Mouse (Mus musculus) hindbrain, embryonic 13.5 days (tissue): ENCODE measurements around the gene Fbxw25. TPM values are rescaled to one million over a fixed set of nuclear protein-coding genes. Genes with fewer than 3 reads are reported as not detected.
"Not testable (repeated sequence)": the region's sequence is repeated elsewhere in the genome, so short reads cannot be mapped to it uniquely, and the experiment has no call there.

Experiments
- ATAC-seq: fragments of 200-750 bp; cut with Nextera tagmentation; 2 replicates; pipeline ENCODE4 v1.8.0; 2017; ENCODE audit warnings: moderate TSS enrichment; ENCODE audit not compliant: low FRiP score
- H3K27ac ChIP-seq: fragments of 300-500 bp; sonication (generic); 2 replicates; pipeline ENCODE4 v1.5.1; 2015; ENCODE audit warnings: inconsistent platforms, mild to moderate bottlenecking, moderate library complexity
- H3K27me3 ChIP-seq: fragments of 300-500 bp; sonication (generic); 2 replicates; pipeline ENCODE4 v1.6.1; 2015; ENCODE audit warnings: mild to moderate bottlenecking, inconsistent platforms
- H3K36me3 ChIP-seq: fragments of 300-500 bp; sonication (generic); 2 replicates; pipeline ENCODE4 v1.6.1; 2015; ENCODE audit warnings: mild to moderate bottlenecking, inconsistent platforms
- H3K4me1 ChIP-seq: fragments of 300-500 bp; sonication (generic); replicated peaks from 2 replicates; pipeline ENCODE4 v1.6.1; 2015; ENCODE audit warnings: inconsistent platforms
- H3K4me2 ChIP-seq: fragments of 300-500 bp; sonication (generic); 2 replicates; pipeline ENCODE4 v1.6.1; 2015; ENCODE audit warnings: inconsistent platforms, mild to moderate bottlenecking, moderate library complexity
- H3K4me3 ChIP-seq: fragments of 300-500 bp; sonication (generic); 2 replicates; pipeline ENCODE4 v1.5.1; 2015; ENCODE audit warnings: mild to moderate bottlenecking, inconsistent platforms
- H3K9ac ChIP-seq: fragments of 300-500 bp; sonication (generic); 2 replicates; pipeline ENCODE4 v1.6.1; 2015; ENCODE audit warnings: mild to moderate bottlenecking, inconsistent platforms
- H3K9me3 ChIP-seq: fragments of 300-500 bp; sonication (generic); 2 replicates; pipeline ENCODE4 v1.6.1; 2016; ENCODE audit warnings: inconsistent platforms
- WGBS: fragments of 180-500 bp; shearing (Covaris S2); methylation state at CpG from one replicate; pipeline ENCODE4 v1.1.7; 2015; 5-methylcytosine and 5-hydroxymethylcytosine counted together
- polyA plus RNA-seq: library from polyadenylated mRNA; unstranded; fragments of >200 nt; fragmentation: Nextera tagmentation; extraction: Ambion mirVana; gene quantifications from 2 replicates; pipeline ENCODE4 v1.2.1, GENCODE M21; 2015

Fbxw25 gene
- not detected in 2 replicates for polyA plus RNA-seq

DNA sequence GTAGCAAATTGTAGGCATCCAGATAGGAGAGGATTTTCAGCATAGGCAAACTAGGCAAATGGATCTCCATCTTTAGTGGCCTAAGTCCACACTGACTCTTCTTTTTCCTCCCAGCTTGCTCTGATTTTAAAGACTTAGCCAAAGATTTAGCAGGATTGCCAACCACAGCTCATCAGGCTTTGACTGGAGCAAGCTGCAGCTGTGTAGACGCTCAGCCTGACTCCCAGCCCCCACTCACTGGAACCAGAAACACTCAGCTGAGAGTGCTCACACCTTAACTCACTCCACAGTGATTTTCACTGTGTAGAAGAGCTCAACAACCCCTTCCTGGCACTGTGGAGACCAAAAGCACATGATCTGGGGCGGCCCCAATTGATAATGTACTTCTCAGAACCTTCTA, at the start of gene Fbxw25:
Fbxw25 (minus strand) TSS at position 101 of the 400 bp plus-strand sequence.
- WGBS: 79% methylated on average over 2 of the region's 2 CpGs

DNA sequence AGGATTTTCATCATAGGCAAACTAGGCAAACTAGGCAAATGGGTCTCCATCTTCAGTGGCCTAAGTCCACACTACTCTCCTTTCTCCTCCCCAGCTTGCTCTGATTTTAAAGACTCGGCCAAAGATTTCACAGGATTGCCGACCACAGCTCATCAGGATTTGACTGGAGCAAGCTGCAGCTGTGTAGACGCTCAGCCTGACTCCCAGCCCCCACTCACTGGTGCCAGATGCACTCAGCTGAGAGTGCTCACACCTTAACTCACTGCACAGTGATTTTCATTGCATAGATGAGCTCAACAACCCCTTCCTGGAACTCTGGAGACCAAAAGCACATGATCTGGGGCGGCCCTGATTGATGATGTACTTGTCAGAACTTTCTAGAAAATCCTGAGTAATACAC, 38.1 kb upstream of the Fbxw25 start, which contains the start of gene Fbxw18:
Fbxw18 (minus strand) TSS at position 101 of the 400 bp plus-strand sequence.
- not testable (repeated sequence) for H3K4me3 ChIP-seq, H3K9ac ChIP-seq, ATAC-seq, H3K4me1 ChIP-seq, H3K27me3 ChIP-seq, H3K36me3 ChIP-seq, H3K9me3 ChIP-seq, H3K27ac ChIP-seq, H3K4me2 ChIP-seq
- 85% methylated on average over 4 of the region's 4 CpGs for WGBS

More for the DNA sequence above, at the start of gene Fbxw25:
- H3K36me3 ChIP-seq, ATAC-seq, H3K4me3 ChIP-seq, H3K4me1 ChIP-seq, H3K4me2 ChIP-seq, H3K9ac ChIP-seq, H3K27ac ChIP-seq, H3K27me3 ChIP-seq, H3K9me3 ChIP-seq: not testable (repeated sequence)

DNA sequence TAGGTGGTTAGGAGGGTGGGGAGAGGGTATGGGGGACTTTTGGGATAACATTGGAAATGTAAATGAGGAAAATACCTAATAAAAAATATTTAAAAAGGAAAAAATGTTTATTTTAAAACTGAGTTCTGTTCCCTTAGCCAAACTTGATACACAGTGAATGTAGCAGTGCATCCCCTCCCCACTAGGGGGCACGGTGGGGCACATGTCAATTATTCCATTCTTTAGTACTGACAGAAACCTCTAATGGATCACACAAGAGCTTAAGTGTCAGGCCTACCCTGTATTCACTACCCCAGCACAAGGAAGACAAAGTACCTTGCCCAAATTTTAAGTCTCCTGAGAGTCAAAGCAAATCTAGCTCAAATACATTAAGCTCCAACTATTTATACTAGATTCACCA, 20.8 kb upstream of the Fbxw25 start:
- H3K9me3 ChIP-seq: no peaks in the 10 kb centered on the region
- 21% methylated on average over 1 of the region's 1 CpGs for WGBS
- no peaks in the 10 kb centered on the region for H3K4me1 ChIP-seq
- no peaks in the 10 kb centered on the region for H3K36me3 ChIP-seq
- H3K27me3 ChIP-seq: no peaks in the 10 kb centered on the region
- H3K4me2 ChIP-seq: no peak overlapping the region
- no peak overlapping the region for H3K27ac ChIP-seq
- no peak overlapping the region for H3K9ac ChIP-seq
- ATAC-seq: no peak
- no peak overlapping the region for H3K4me3 ChIP-seq

DNA sequence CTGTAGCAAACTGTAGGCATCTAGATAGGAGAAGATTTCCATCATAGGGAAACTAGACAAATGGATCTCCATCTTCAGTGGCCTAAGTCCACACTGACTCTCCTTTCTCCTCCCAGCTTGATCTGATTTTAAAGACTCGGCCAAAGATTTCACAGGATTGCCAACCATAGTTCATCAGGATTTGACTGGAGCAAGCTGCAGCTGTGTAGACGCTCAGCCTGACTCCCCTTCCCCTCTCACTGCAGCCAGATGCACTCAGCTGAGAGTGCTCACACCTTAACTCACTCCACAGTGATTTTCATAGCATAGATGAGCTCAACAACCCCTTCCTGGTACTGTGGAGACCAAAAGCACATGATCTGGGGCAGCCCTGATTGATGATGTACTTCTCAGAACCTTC, 38.5 kb downstream of the Fbxw25 start, which contains the start of gene Fbxw24:
Fbxw24 (minus strand) TSS at position 101 of the 400 bp plus-strand sequence.
- not testable (repeated sequence) for H3K9me3 ChIP-seq, H3K36me3 ChIP-seq, H3K4me1 ChIP-seq, H3K27ac ChIP-seq, H3K9ac ChIP-seq, H3K4me2 ChIP-seq, ATAC-seq, H3K27me3 ChIP-seq, H3K4me3 ChIP-seq
- WGBS: 100% methylated on average over 2 of the region's 2 CpGs

DNA sequence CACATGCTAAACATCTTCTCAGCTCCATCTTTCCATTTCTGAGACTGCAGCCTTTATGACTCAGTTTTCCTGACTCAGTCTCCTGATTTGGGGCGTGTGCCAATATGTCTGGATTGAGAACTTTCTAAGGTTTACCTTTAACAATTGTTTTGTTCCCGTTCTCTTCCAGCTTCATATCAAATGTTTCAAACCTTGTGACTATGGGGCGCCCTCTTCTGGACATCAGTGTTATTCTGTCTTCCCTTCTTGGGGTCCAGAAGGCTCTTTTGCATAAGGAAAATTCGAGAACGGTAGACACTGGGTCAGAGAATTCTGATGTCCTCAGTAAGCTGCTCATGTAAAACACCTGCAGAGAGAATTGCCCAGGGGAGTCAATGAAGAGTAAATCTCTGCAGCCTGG, 57.6 kb downstream of the Fbxw25 start:
- H3K4me3 ChIP-seq, H3K27me3 ChIP-seq, H3K36me3 ChIP-seq, H3K4me1 ChIP-seq, H3K4me2 ChIP-seq, H3K9me3 ChIP-seq, ATAC-seq, H3K9ac ChIP-seq, H3K27ac ChIP-seq: not testable (repeated sequence)
- 39% methylated on average over 5 of the region's 5 CpGs for WGBS

DNA sequence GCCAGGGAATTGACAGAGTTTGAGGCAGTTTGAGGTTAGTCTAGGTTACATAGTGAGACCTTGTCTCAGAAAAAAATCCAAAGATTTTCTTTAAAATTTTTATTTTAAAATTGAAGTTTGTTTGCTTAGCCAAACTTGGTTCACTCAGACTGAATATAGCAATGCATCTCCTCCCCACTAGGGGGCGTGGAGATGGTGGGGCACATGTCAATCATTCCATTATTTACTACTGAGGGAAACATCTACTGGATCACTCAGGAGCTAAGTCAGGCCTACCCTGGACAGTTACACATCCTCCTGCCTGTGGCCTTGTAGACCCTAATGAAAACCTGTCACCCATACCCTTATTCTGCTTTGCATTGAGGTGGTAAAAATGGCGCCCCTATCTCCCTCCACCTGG, 62.3 kb downstream of the Fbxw25 start:
- not testable (repeated sequence) for H3K27me3 ChIP-seq, H3K4me2 ChIP-seq, H3K4me1 ChIP-seq, H3K9ac ChIP-seq, H3K36me3 ChIP-seq, H3K27ac ChIP-seq, H3K9me3 ChIP-seq, ATAC-seq, H3K4me3 ChIP-seq
- 59% methylated on average over 2 of the region's 2 CpGs for whole genome bisulfite sequencing

DNA sequence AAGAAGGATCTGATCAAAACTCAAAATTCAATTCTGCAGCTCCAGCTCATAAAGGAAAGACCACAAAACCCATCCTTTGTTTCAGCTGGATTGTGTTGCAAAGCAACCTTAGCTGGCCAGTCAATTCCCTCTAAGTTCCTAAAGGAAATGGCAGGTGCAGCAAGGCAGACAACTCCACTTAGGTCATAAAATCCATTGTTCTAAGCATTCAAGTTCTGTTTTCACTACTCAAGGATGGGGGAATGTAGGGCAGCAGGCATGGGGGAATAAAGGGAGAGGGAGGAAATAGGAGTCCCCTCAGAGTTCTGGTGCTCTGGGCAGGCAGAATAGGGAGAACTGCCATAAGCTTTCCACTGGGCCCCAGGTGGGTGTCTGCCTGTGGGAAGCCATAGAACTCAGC, 67.2 kb downstream of the Fbxw25 start:
- H3K4me2 ChIP-seq: no peak overlapping the region
- no peak for ATAC-seq
- H3K36me3 ChIP-seq: no peaks in the 10 kb centered on the region
- peaks cover 8% of the 10 kb centered on the region; the same call in 1 of the 2 replicates for H3K9me3 ChIP-seq
- H3K4me3 ChIP-seq: no peak overlapping the region
- H3K4me1 ChIP-seq: no peaks in the 10 kb centered on the region
- no peaks in the 10 kb centered on the region for H3K27me3 ChIP-seq
- no peak overlapping the region for H3K9ac ChIP-seq
- no peak overlapping the region for H3K27ac ChIP-seq

Other genes with a start within 250 kb of the Fbxw25 start
- not detected in 2 replicates for gene Fbxw16, start 215.5 kb downstream of the Fbxw25 start, polyA plus RNA-seq
- not detected in 2 replicates for gene Fbxw19, start 168.8 kb downstream of the Fbxw25 start, polyA plus RNA-seq
- gene Fbxw15, start 96.4 kb downstream of the Fbxw25 start, polyA plus RNA-seq: not detected in 2 replicates
- not detected in 2 replicates for gene Fbxw24, start 38.6 kb downstream of the Fbxw25 start, polyA plus RNA-seq
- gene Fbxw18, start 38.0 kb upstream of the Fbxw25 start, polyA plus RNA-seq: not detected in 2 replicates
- gene Fbxw26, start 81.4 kb upstream of the Fbxw25 start, polyA plus RNA-seq: not detected in 2 replicates
- not detected in 2 replicates for gene Fbxw27, start 126.0 kb upstream of the Fbxw25 start, polyA plus RNA-seq
- 1.6 TPM in 1 of 2 replicates, not detected in the other for gene Spink8, start 147.6 kb upstream of the Fbxw25 start, polyA plus RNA-seq
- gene Nme6, start 168.1 kb upstream of the Fbxw25 start, polyA plus RNA-seq: 65.7 and 69.1 TPM in 2 replicates
- gene Camp, start 185.0 kb upstream of the Fbxw25 start, polyA plus RNA-seq: 0.84 and 1.3 TPM in 2 replicates
- 18.0 and 18.5 TPM in 2 replicates for gene Cdc25a, start 210.9 kb upstream of the Fbxw25 start, polyA plus RNA-seq